Mouse (Mus musculus) small intestine, adult 2 months (tissue): Measurements from ENCODE around the gene Mrps5. TPM values are rescaled to one million over a fixed set of nuclear protein-coding genes. Genes with fewer than 3 reads are reported as not detected.

Experiments
- H3K27ac ChIP-seq: fragments of 200-500 bp; 2 replicates; pipeline ENCODE4 v1.5.1; 2012; ENCODE audit warnings: low read depth, low read length, control low read depth, inconsistent platforms; ENCODE audit not compliant: insufficient read depth
- H3K27me3 ChIP-seq: fragments of 200-500 bp; 2 replicates; pipeline ENCODE4 v1.6.1; 2012; ENCODE audit warnings: mild to moderate bottlenecking, moderate library complexity, low read length, inconsistent platforms; ENCODE audit not compliant: control insufficient read depth, insufficient read depth
- H3K36me3 ChIP-seq: fragments of 200-500 bp; 2 replicates; pipeline ENCODE4 v1.6.1; 2012; ENCODE audit warnings: mild to moderate bottlenecking, low read length, control low read depth, inconsistent platforms; ENCODE audit not compliant: control insufficient read depth, insufficient read depth
- H3K4me1 ChIP-seq: fragments of 200-500 bp; 2 replicates; pipeline ENCODE4 v1.6.1; 2012; ENCODE audit warnings: low read length, inconsistent platforms, mixed read lengths; ENCODE audit not compliant: control insufficient read depth, insufficient read depth, insufficient read length
- H3K4me3 ChIP-seq: fragments of 200-500 bp; 2 replicates; pipeline ENCODE4 v1.5.1; 2012; ENCODE audit warnings: low read depth, mild to moderate bottlenecking, control low read depth, inconsistent platforms, low read length, moderate library complexity
- CTCF ChIP-seq: fragments of 200-500 bp; IDR thresholded peaks from 2 replicates; pipeline ENCODE4 v1.5.1; 2012; ENCODE audit warnings: low read depth, mild to moderate bottlenecking, control low read depth, inconsistent platforms, low read length, moderate library complexity, mixed read lengths; ENCODE audit not compliant: insufficient replicate concordance, insufficient read length; ENCODE audit errors: extremely low read depth
- POLR2A ChIP-seq: fragments of 200-500 bp; IDR thresholded peaks from 2 replicates; pipeline ENCODE4 v1.6.1; 2012; ENCODE audit warnings: low read depth, mild to moderate bottlenecking, control low read depth, inconsistent platforms, low read length, moderate library complexity
- WGBS: fragments of 180-500 bp; shearing (Covaris S2); methylation state at CpG from one replicate; pipeline ENCODE4 v1.1.7; 2018; 5-methylcytosine and 5-hydroxymethylcytosine counted together
- polyA plus RNA-seq: library from polyadenylated mRNA; depleted of rRNA; stranded (reverse); fragments of >200 nt; gene quantifications from 2 replicates; pipeline ENCODE4 v1.2.3, GENCODE M21; 2012; rRNA removed

Mrps5 gene
- polyA plus RNA-seq, 1 experiment: 31.2 TPM

- no peak overlapping the region for H3K27ac ChIP-seq
- H3K4me3 ChIP-seq: no peak overlapping the region
- peaks cover 4% of the 10 kb centered on the region for H3K4me1 ChIP-seq
- WGBS: 54% methylated on average over 5 of the region's 5 CpGs
- no peak for TF ChIP-seq POLR2A
- TF ChIP-seq CTCF: no peak
- no peaks in the 10 kb centered on the region for H3K36me3 ChIP-seq
- H3K27me3 ChIP-seq: peaks cover 22% of the 10 kb centered on the region
Observed at GRCm38 (mm10) chr2:127651601-127652000, 64.6 kb downstream of the Mrps5 start.

GRCm38 (mm10) chr2:127652335-127652734 lies 65.3 kb downstream of the Mrps5 start:
- H3K27ac ChIP-seq: no peak overlapping the region
- TF ChIP-seq CTCF (no peak), POLR2A (no peak)
- H3K27me3 ChIP-seq: peaks cover 23% of the 10 kb centered on the region
- H3K4me1 ChIP-seq: peaks cover 4% of the 10 kb centered on the region; the same call in 1 of the 2 replicates
- no peaks in the 10 kb centered on the region for H3K36me3 ChIP-seq
- no peak overlapping the region for H3K4me3 ChIP-seq

- H3K27ac ChIP-seq: no peak overlapping the region
- 82% methylated on average over 2 of the region's 2 CpGs for WGBS
Observed at GRCm38 (mm10) chr2:127652805-127653204, 65.8 kb downstream of the Mrps5 start.

DNA sequence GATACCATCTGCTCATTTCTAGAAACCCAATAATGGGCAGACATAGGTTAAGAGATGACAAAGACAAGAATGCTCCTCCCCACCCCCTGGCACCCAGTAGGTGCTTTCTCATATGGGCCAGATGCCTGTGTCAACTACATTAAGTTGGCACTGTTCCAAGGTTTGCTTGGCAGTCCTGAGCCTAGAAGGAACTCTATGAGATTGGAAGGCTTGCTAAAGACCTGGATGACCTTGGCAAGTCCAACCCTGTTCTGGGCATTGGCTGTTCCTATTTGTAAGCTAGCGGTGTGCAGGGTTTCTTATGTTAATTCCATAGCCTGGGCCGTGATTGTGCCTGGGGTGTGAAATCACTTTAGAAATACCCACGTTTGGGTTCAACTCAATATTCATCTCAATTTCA lies 67.8 kb downstream of the Mrps5 start:
- no peak overlapping the region for H3K27ac ChIP-seq
- H3K27me3 ChIP-seq: peaks cover 27% of the 10 kb centered on the region
- TF ChIP-seq CTCF: no peak
- TF ChIP-seq POLR2A: no peak
- no peak overlapping the region for H3K4me3 ChIP-seq
- WGBS: 50% methylated on average over 3 of the region's 3 CpGs
- peaks cover 4% of the 10 kb centered on the region; the same call in 1 of the 2 replicates for H3K4me1 ChIP-seq
- no peaks in the 10 kb centered on the region for H3K36me3 ChIP-seq

More at GRCm38 (mm10) chr2:127652805-127653204, 65.8 kb downstream of the Mrps5 start:
- H3K4me1 ChIP-seq: peaks cover 4% of the 10 kb centered on the region; the same call in 1 of the 2 replicates
- H3K27me3 ChIP-seq: peaks cover 27% of the 10 kb centered on the region
- TF ChIP-seq POLR2A (no peak), CTCF (no peak)
- no peaks in the 10 kb centered on the region for H3K36me3 ChIP-seq
- no peak overlapping the region for H3K4me3 ChIP-seq

GRCm38 (mm10) chr2:127655419-127655818 lies 68.4 kb downstream of the Mrps5 start:
- H3K27ac ChIP-seq: no peak overlapping the region
- H3K4me3 ChIP-seq: no peak overlapping the region
- no peaks in the 10 kb centered on the region for H3K36me3 ChIP-seq
- TF ChIP-seq CTCF (no peak), POLR2A (no peak)
- H3K4me1 ChIP-seq: peaks cover 4% of the 10 kb centered on the region; the same call in 1 of the 2 replicates
- H3K27me3 ChIP-seq: peaks cover 27% of the 10 kb centered on the region
- WGBS: 3% methylated on average over 9 of the region's 9 CpGs

- H3K36me3 ChIP-seq: no peaks in the 10 kb centered on the region
- 1% methylated on average over 43 of the region's 43 CpGs for WGBS
- peak within 1 kb of the TSS; percentile 52 for H3K4me3 ChIP-seq
- TF ChIP-seq CTCF (no peak), POLR2A (no peak)
- H3K27ac ChIP-seq: no peak within 1 kb of the TSS
- peaks cover 4% of the 10 kb centered on the region; the same call in 1 of the 2 replicates for H3K4me1 ChIP-seq
- peaks cover 27% of the 10 kb centered on the region for H3K27me3 ChIP-seq
Observed at GRCm38 (mm10) chr2:127656086-127656720, 69.2 kb downstream of the Mrps5 start, which contains the start of gene Mal. Gene Mal, minus strand, starts transcription at chr2:127656695.

Other genes starting within 250 kb of the Mrps5 start
- gene Astl, start 248.6 kb upstream of the Mrps5 start, polyA plus RNA-seq: not detected in 2 replicates
- gene Adra2b, start 224.0 kb upstream of the Mrps5 start, polyA plus RNA-seq: 0.48 and 0.53 TPM in 2 replicates
- gene Gpat2, start 162.0 kb upstream of the Mrps5 start, polyA plus RNA-seq: 0.05 TPM in 1 of 2 replicates, not detected in the other
- 3.6 and 8.2 TPM in 2 replicates for gene Fahd2a, start 142.7 kb upstream of the Mrps5 start, polyA plus RNA-seq
- gene Kcnip3, start 65.1 kb upstream of the Mrps5 start, polyA plus RNA-seq: 0.81 and 2.4 TPM in 2 replicates
- 0.71 and 2.1 TPM in 2 replicates for gene Prom2, start 45.8 kb upstream of the Mrps5 start, polyA plus RNA-seq
- gene Zfp661, start 128 bp upstream of the Mrps5 start, polyA plus RNA-seq: 0.62 and 0.66 TPM in 2 replicates
- 0.37 and 17.1 TPM in 2 replicates for gene Mal, start 69.5 kb downstream of the Mrps5 start, polyA plus RNA-seq
- 231 and 503 TPM in 2 replicates for gene Mall, start 142.7 kb downstream of the Mrps5 start, polyA plus RNA-seq
- 1.1 and 1.3 TPM in 2 replicates for gene Nphp1, start 201.7 kb downstream of the Mrps5 start, polyA plus RNA-seq
- gene Mtln, start 205.3 kb downstream of the Mrps5 start, polyA plus RNA-seq: 55.9 and 60.7 TPM in 2 replicates
- gene Bub1, start 244.6 kb downstream of the Mrps5 start, polyA plus RNA-seq: 0.18 and 0.38 TPM in 2 replicates